ENCODE assay signal across 23 mouse cellular contexts in the genomic region with DNA sequence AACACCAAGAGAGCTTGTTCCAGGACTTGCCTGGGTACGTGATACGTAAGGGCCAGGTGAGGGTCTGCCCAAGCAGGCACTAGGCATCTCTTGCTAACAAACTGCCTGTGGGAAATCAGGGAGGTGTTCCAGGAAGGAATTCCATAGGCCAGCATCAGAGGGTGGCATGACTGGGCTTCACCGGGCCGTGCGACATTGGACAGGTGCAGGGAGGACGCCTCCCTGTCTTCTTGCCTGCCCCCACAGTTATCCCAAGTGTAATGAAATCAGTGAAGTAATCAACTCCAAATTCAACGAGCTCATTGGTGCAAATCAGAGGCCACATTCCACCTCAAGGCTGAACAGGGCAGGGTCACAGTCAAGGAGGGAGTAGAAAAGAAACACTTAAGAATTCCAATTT. TPM values are rescaled to one million over a fixed set of nuclear protein-coding genes. Genes with fewer than 3 reads are reported as not detected.
DNase-seq lines count a peak whose midpoint lies in the region; ATAC-seq and TF ChIP-seq lines count a peak whose summit lies in the region.
"Had no signal": no experiment of that assay in that cellular context is flagged by ENCODE, and none has a peak within 500 bp of the region (broad histone marks: within the 10 kb centered on the region; RNA-seq: fewer than 3 reads in every experiment).

No protein-coding gene starts in this region.

- no peaks in the 10 kb centered on the region for H3K27me3 ChIP-seq in heart, embryonic 14.5 days (ENCODE audit: control insufficient read depth, insufficient read depth, low read length)
- H3K27me3 ChIP-seq in kidney, adult 2 months (replicated peaks; ENCODE audit: control insufficient read depth, insufficient read depth, low read length) = no peaks in the 10 kb centered on the region
- H3K27me3 ChIP-seq: hindbrain, embryonic 15.5 days; intestine, embryonic 15.5 days; limb, embryonic 12.5 days; midbrain, embryonic 12.5 days had no signal

- H3K4me3 ChIP-seq in gastrocnemius, adult 2 months = no peak overlapping the region
- no peak overlapping the region for H3K4me3 ChIP-seq in heart, embryonic 14.5 days (ENCODE audit: control insufficient read depth in 1 of 2, insufficient read depth in 1 of 2, low read depth in 1 of 2, low read length in 2 of 2)
- H3K4me3 ChIP-seq in kidney, adult 2 months (ENCODE audit: insufficient read depth, low read depth, low read length) = no peak overlapping the region
- H3K4me3 ChIP-seq: hindbrain, embryonic 15.5 days; intestine, embryonic 15.5 days; limb, embryonic 12.5 days; midbrain, embryonic 12.5 days had no signal

- H3K27ac ChIP-seq in gastrocnemius, adult 2 months = peak overlapping the region; percentile 77
- peak overlapping the region; percentile 95 to 97 for H3K27ac ChIP-seq in heart, embryonic 14.5 days (replicated peaks in 1 of 2; ENCODE audit: control insufficient read depth in 1 of 2, insufficient read depth in 1 of 2, low read depth in 2 of 2, low read length in 2 of 2)
- H3K27ac ChIP-seq in kidney, adult 2 months (ENCODE audit: insufficient read depth, low read depth, low read length) = peak overlapping the region; percentile 21; the same call in 1 of the 2 replicates
- H3K27ac ChIP-seq: hindbrain, embryonic 15.5 days; intestine, embryonic 15.5 days; midbrain, embryonic 12.5 days; stomach, postnatal 0 days had no signal

- WGBS in heart, embryonic 14.5 days = 74% methylated on average over 7 of the region's 7 CpGs
- 61% methylated on average over 7 of the region's 7 CpGs for WGBS in kidney, adult 2 months

- peaks cover 3% of the 10 kb centered on the region for H3K9me3 ChIP-seq in heart, embryonic 14.5 days (ENCODE audit: control insufficient read depth, low read length)
- H3K9me3 ChIP-seq: hindbrain, embryonic 15.5 days; intestine, embryonic 15.5 days; limb, embryonic 12.5 days; midbrain, embryonic 12.5 days had no signal

- H3K9ac ChIP-seq in heart, embryonic 14.5 days (ENCODE audit: low read length) = peak overlapping the region; percentile 50; the same call in 1 of the 2 replicates
- H3K9ac ChIP-seq: hindbrain, embryonic 15.5 days; intestine, embryonic 15.5 days; limb, embryonic 12.5 days; liver, postnatal 0 days; midbrain, embryonic 12.5 days had no signal

- no peak for DNase-seq in gastrocnemius, adult 2 months
- DNase-seq in gastrocnemius, postnatal 14 days = no peak
- no peak for DNase-seq in heart, postnatal 14 days
- peak; percentile 18 for DNase-seq in kidney, adult 2 months
- DNase-seq in kidney, postnatal 36 days = no peak
- peak; percentile 27 for DNase-seq in kidney, postnatal 14 days
- DNase-seq in T-cell, adult 2 months (ENCODE audit: low spot score) = no peak
- DNase-seq: adrenal gland, postnatal 25 days; cerebellum, adult 8-10 months; cerebellum, postnatal 36 days; gastrocnemius, postnatal 10 days; liver, postnatal 0 days; right cerebral cortex, postnatal 14 days; thymus, adult 2 months; thymus, postnatal 4 days had no signal

- intact Hi-C loops in gastrocnemius, adult 2 months (cut with DNase I) = no loop called here
- intact Hi-C loops in gastrocnemius, postnatal 14 days (cut with DNase I; ENCODE audit: low total_unique reads) = no loop called here
- intact Hi-C loops in heart, postnatal 14 days (cut with DNase I) = no loop called here

- H3K4me2 ChIP-seq in heart, embryonic 14.5 days (ENCODE audit: low read length) = peak overlapping the region; percentile 44; the same call in 1 of the 2 replicates
- H3K4me2 ChIP-seq: hindbrain, embryonic 15.5 days; intestine, embryonic 15.5 days; limb, embryonic 12.5 days; liver, embryonic 11.5 days; midbrain, embryonic 12.5 days had no signal

- H3K4me1 ChIP-seq in heart, embryonic 14.5 days (ENCODE audit: control insufficient read depth in 2 of 2, insufficient read depth in 2 of 2, low read length in 2 of 2) = peaks cover 43 to 58% of the 10 kb centered on the region in 2 experiments
- no peaks in the 10 kb centered on the region; the same call in 1 of the 2 replicates for H3K4me1 ChIP-seq in kidney, adult 2 months (ENCODE audit: control insufficient read depth, insufficient read depth, low read length)
- H3K4me1 ChIP-seq: hindbrain, embryonic 15.5 days had no signal

- ATAC-seq in heart, embryonic 14.5 days (ENCODE audit: insufficient number of reproducible peaks, insufficient read depth, low FRiP score, low read depth) = no peak
- ATAC-seq: forebrain, embryonic 14.5 days; intestine, embryonic 15.5 days; liver, postnatal 0 days had no signal

- no peak for TF ChIP-seq CTCF in gastrocnemius, adult 2 months (IDR thresholded peaks at IDR 0.05)
- TF ChIP-seq CTCF in kidney, adult 2 months (conservative IDR thresholded peaks at IDR 0.05; ENCODE audit: insufficient read depth, insufficient read length, low read depth, low read length) = no peak

- TF ChIP-seq POLR2A in kidney, adult 2 months (IDR thresholded peaks at IDR 0.05; ENCODE audit: low read depth, low read length) = no peak

- no peaks in the 10 kb centered on the region for H3K36me3 ChIP-seq in heart, embryonic 14.5 days (ENCODE audit: control insufficient read depth, insufficient read depth, low read length)
- no peaks in the 10 kb centered on the region for H3K36me3 ChIP-seq in kidney, adult 2 months (ENCODE audit: control insufficient read depth, insufficient read depth, low read length)
- H3K36me3 ChIP-seq: hindbrain, embryonic 15.5 days; intestine, embryonic 15.5 days; limb, embryonic 12.5 days; midbrain, embryonic 12.5 days had no signal

RNA-seq across cellular contexts. Expression of a gene that starts 11.6 kb away (rescaled TPM):
- total RNA-seq in gastrocnemius, adult 2 months (2021) = 1 to 10 TPM; 2.0 to 5.4 TPM
- total RNA-seq in gastrocnemius, postnatal 14 days (2021) = 1 to 10 TPM; 4.1 to 5.3 TPM
- polyA plus RNA-seq in heart, embryonic 14.5 days (2014; fragmentation: Nextera tagmentation; extraction: Ambion mirVana) = 85.9 and 92.3 TPM in 2 replicates
- total RNA-seq in heart, postnatal 14 days (2021) = 10 to 100 TPM; 27.7 to 33.0 TPM
- 43.1 and 44.9 TPM in 2 replicates for polyA plus RNA-seq in kidney, adult 2 months (2012; rRNA removed)

Comparison
In these comparisons a context has a peak if more than half of its experiments do, and no peak if none do; other contexts are left out.
1. DNase-seq: peak in kidney, adult 2 months (single experiment) and kidney, postnatal 14 days (single experiment); none in gastrocnemius, adult 2 months (single experiment), gastrocnemius, postnatal 14 days (single experiment), heart, postnatal 14 days (0 of 2), kidney, postnatal 36 days (0 of 2) and T-cell, adult 2 months (single experiment).
2. H3K27ac ChIP-seq: peak in every context shown above with its lines; median percentile 96 in heart, embryonic 14.5 days; 77 in gastrocnemius, adult 2 months; 21 in kidney, adult 2 months.
3. RNA of a gene that starts 11.6 kb away (total RNA-seq): 27.7 to 33.0 TPM in heart, postnatal 14 days; 2.0 to 5.4 TPM in gastrocnemius, adult 2 months and 4.1 to 5.3 TPM in gastrocnemius, postnatal 14 days; every median in the first group is over 4 times any median in the second.